Mouse (Mus musculus): Measurements from ENCODE around the gene Mucl1. TPM values are rescaled to one million over a fixed set of nuclear protein-coding genes. Genes with fewer than 3 reads are reported as not detected.
"Not testable (repeated sequence)": the region's sequence is repeated elsewhere in the genome, so short reads cannot be mapped to it uniquely, and the experiment has no call there.

Mucl1 gene
- not detected for total RNA-seq (2021)
- long read RNA-seq, experiment 1: 0 reads
- long read RNA-seq, experiment 2: 0 reads

DNA sequence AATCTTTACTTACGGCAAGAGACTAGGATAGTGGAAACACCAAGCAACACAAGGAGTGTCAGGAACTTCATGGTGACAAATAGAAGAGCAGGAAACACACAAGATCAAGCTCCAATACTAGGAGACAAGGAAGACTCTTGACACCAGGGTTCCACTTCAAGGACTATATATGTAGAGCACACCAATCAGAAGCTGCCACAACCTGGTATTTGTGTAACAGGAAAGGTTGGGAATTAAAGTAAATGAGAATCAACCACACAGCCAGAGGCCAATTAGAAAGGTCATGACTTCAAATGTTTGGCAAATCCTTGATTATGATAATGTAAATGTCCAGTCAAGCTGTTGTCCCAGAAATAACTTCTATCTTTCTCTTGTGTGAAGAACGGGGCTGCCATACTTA lies at the start of gene Mucl1:
Gene Mucl1 (minus strand): TSS at position 101 of the 400 bp plus-strand sequence.
- no peak for DNase-seq (ENCODE audit: low spot score in 2 of 2)

DNA sequence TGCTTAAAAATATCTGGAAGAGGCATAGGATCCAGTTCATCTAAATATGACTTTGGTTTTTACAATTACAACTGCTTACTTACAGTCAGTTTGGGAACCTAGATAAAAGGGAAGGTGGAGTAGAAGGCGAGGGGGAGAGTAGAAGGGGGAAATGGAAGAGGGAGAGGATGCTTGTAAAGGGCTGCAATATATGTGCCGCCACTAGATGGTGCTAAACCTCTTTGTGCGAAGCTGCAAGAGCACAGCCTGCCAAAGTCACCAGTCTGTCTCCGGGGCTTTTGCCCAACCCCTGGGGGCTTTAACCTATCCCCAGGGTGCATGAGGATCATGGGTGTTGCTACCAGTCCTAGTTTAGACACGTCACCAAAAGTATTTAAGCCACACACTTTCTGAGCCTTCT lies 11.6 kb upstream of the Mucl1 start:
- DNase-seq (ENCODE audit: low spot score in 2 of 2): peak; percentile 3 to 36

DNA sequence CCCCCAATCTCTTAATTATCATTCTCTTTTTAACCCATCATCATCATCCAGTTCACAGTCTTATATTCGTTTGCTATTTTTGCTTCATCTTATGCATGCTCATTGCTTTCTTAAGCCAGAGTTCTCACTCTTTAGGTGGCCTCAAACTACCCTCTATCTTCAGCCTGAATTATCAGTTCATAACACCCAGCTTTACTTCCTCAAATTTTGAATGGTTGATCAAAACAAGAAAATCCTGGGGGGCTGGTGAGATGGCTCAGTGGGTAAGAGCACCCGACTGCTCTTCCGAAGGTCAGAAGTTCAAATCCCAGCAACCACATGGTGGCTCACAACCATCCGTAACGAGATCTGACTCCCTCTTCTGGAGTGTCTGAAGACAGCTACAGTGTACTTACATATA lies 38.4 kb downstream of the Mucl1 start:
- not testable (repeated sequence) for DNase-seq (ENCODE audit: low spot score in 2 of 2)

Other genes starting within 250 kb of the Mucl1 start
- 100 to 1,000 TPM; 133 to 147 TPM for gene Ppp1r1a, start 217.5 kb downstream of the Mucl1 start, total RNA-seq (2021)
- not detected for gene Glycam1, start 190.4 kb downstream of the Mucl1 start, total RNA-seq (2021)
- gene Mucl2, start 143.8 kb upstream of the Mucl1 start, total RNA-seq (2021): not detected

Data from left cerebral cortex, adult 18-20 months (tissue).